In the genomic region with DNA sequence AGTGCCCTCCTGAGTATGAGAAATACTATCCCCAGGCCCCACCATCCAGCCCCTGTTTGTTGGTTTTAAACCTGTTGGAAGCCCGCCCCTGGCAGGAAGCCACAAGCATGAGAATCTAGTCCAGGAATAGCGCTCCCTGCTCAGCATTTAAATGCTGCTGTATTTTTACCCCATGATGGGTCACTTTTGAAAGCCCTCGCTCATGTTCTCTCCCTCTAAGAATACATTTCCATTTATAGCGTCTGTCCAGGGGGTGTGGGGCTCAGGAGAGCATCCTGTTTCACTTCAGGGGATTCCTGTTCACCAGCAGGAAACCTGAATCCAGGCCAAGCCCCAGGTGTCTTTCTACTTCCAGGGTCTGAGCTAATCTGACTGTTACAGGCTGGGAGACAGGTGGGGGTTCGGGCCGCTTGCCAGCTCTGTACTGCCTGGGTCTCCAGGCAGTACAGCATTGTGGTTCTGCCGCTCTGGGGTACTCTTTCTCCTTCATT, we compare ENCODE assay signal across 1 mouse cellular context.
TF ChIP-seq lines count a peak whose summit lies in the region.

No protein-coding gene starts in this region.

TF ChIP-seq in CH12.LX, 34 proteins besides CTCF, POLR2A, EP300 and RAD21 (continued from another document):
- TF ChIP-seq RCOR1 (conservative IDR thresholded peaks at IDR 0.05; ENCODE audit: low read depth, low read length) (no peak), GABPA (IDR thresholded peaks at IDR 0.05; ENCODE audit: insufficient replicate concordance, low read depth, low read length) (no peak), ETS1 (conservative IDR thresholded peaks at IDR 0.05; ENCODE audit: low read depth, low read length) (peak; percentile 29; the same call in 1 of the 2 replicates)
